Mouse (Mus musculus) embryonic facial prominence, embryonic 10.5 days (tissue): ENCODE data around the gene Gm11172. TPM values are rescaled to one million over a fixed set of nuclear protein-coding genes. Genes with fewer than 3 reads are reported as not detected.

Experiments used
- DNase-seq: peaks from one replicate; pipeline ENCODE4 v3.0.0-alpha.2; 2017; ENCODE audit warnings: low spot score
- H3K27ac ChIP-seq: fragments of 300-500 bp; sonication (generic); replicated peaks from 2 replicates; pipeline ENCODE4 v1.5.1; 2016; ENCODE audit warnings: mild to moderate bottlenecking
- H3K27me3 ChIP-seq: fragments of 300-500 bp; sonication (generic); replicated peaks from 2 replicates; pipeline ENCODE4 v1.6.1; 2016; ENCODE audit warnings: low read depth, mild to moderate bottlenecking; ENCODE audit not compliant: poor library complexity, severe bottlenecking
- H3K36me3 ChIP-seq: fragments of 300-500 bp; sonication (generic); replicated peaks from 2 replicates; pipeline ENCODE4 v1.6.1; 2016; ENCODE audit warnings: mild to moderate bottlenecking, moderate library complexity
- H3K4me1 ChIP-seq: fragments of 300-500 bp; sonication (generic); 2 replicates; pipeline ENCODE4 v1.6.1; 2016
- H3K4me3 ChIP-seq: fragments of 300-500 bp; sonication (generic); 2 replicates; pipeline ENCODE4 v1.5.1; 2016; ENCODE audit warnings: mild to moderate bottlenecking, moderate library complexity
- H3K9me3 ChIP-seq: fragments of 300-500 bp; sonication (generic); 2 replicates; pipeline ENCODE4 v1.6.1; 2016; ENCODE audit warnings: mild to moderate bottlenecking
- WGBS: fragments of 180-500 bp; shearing (Covaris S2); methylation state at CpG from one replicate; pipeline ENCODE4 v1.1.7; 2016; 5-methylcytosine and 5-hydroxymethylcytosine counted together
- polyA plus RNA-seq: library from polyadenylated mRNA; unstranded; fragments of >200 nt; fragmentation: Nextera tagmentation; extraction: Ambion mirVana; gene quantifications from 2 replicates; pipeline ENCODE4 v1.2.1, GENCODE M21; 2016

Gene Gm11172
- polyA plus RNA-seq, 1 experiment from 2014 or later = not detected

GRCm38 (mm10) chr16:10825840-10826239 lies 13.1 kb downstream of the Gm11172 start:
- Histone ChIP-seq H3K27ac (no peak overlapping the region), H3K4me3 (no peak overlapping the region), H3K27me3 (no peaks in the 10 kb centered on the region), H3K36me3 (no peaks in the 10 kb centered on the region), H3K4me1 (peaks cover 15% of the 10 kb centered on the region; the same call in 1 of the 2 replicates), H3K9me3 (no peaks in the 10 kb centered on the region; the same call in 1 of the 2 replicates)
- no peak for DNase-seq
- WGBS = 88% methylated on average over 4 of the region's 4 CpGs

GRCm38 (mm10) chr16:10827269-10827668 lies 14.6 kb downstream of the Gm11172 start:
- no peak overlapping the region for H3K4me3 ChIP-seq
- H3K9me3 ChIP-seq = no peaks in the 10 kb centered on the region; the same call in 1 of the 2 replicates
- peaks cover 10% of the 10 kb centered on the region; the same call in 1 of the 2 replicates for H3K4me1 ChIP-seq
- 90% methylated on average over 9 of the region's 9 CpGs for WGBS
- DNase-seq = no peak
- no peak overlapping the region for H3K27ac ChIP-seq
- H3K36me3 ChIP-seq = no peaks in the 10 kb centered on the region
- no peaks in the 10 kb centered on the region for H3K27me3 ChIP-seq

- H3K27ac ChIP-seq = no peak overlapping the region
- H3K36me3 ChIP-seq = no peaks in the 10 kb centered on the region
- no peak for DNase-seq
- no peak overlapping the region for H3K4me3 ChIP-seq
- H3K9me3 ChIP-seq = no peaks in the 10 kb centered on the region; the same call in 1 of the 2 replicates
- H3K27me3 ChIP-seq = no peaks in the 10 kb centered on the region
- 86% methylated on average over 7 of the region's 7 CpGs for WGBS
- peaks cover 10% of the 10 kb centered on the region; the same call in 1 of the 2 replicates for H3K4me1 ChIP-seq
Measured at GRCm38 (mm10) chr16:10827766-10828460, 15.2 kb downstream of the Gm11172 start.

GRCm38 (mm10) chr16:10828461-10828805 lies 15.7 kb downstream of the Gm11172 start:
- DNase-seq = no peak
- Histone ChIP-seq H3K9me3 (no peaks in the 10 kb centered on the region; the same call in 1 of the 2 replicates), H3K4me3 (no peak overlapping the region), H3K27ac (no peak overlapping the region), H3K4me1 (peaks cover 10% of the 10 kb centered on the region; the same call in 1 of the 2 replicates), H3K36me3 (no peaks in the 10 kb centered on the region), H3K27me3 (no peaks in the 10 kb centered on the region; the same call in 1 of the 2 replicates)
- WGBS = 76% methylated on average over 4 of the region's 4 CpGs

- Histone ChIP-seq H3K27me3 (peaks cover 6% of the 10 kb centered on the region), H3K36me3 (peaks cover 5% of the 10 kb centered on the region; the same call in 1 of the 2 replicates), H3K4me3 (peak overlapping the region; percentile 77), H3K27ac (peak overlapping the region; percentile 95; the same call in 1 of the 2 replicates), H3K4me1 (peaks cover 38% of the 10 kb centered on the region), H3K9me3 (no peaks in the 10 kb centered on the region)
- WGBS = 13% methylated on average over 12 of the region's 12 CpGs
- no peak for DNase-seq
Measured at GRCm38 (mm10) chr16:10834542-10834910, 21.8 kb downstream of the Gm11172 start.

- peaks cover 10% of the 10 kb centered on the region for H3K36me3 ChIP-seq
- no peaks in the 10 kb centered on the region for H3K9me3 ChIP-seq
- WGBS = under 1% methylated on average over 69 of the region's 69 CpGs
- H3K4me3 ChIP-seq = peak within 1 kb of the TSS; percentile 77
- peak; percentile 93 for DNase-seq
- peaks cover 6% of the 10 kb centered on the region for H3K27me3 ChIP-seq
- H3K27ac ChIP-seq = peak within 1 kb of the TSS; percentile 95
- peaks cover 43% of the 10 kb centered on the region for H3K4me1 ChIP-seq
Measured at GRCm38 (mm10) chr16:10834911-10835587, 22.3 kb downstream of the Gm11172 start, which contains the start of gene Rmi2. Gene Rmi2, plus strand, starts transcription at chr16:10835059.

GRCm38 (mm10) chr16:10836388-10836787 lies 23.7 kb downstream of the Gm11172 start:
- no peak overlapping the region for H3K4me3 ChIP-seq

GRCm38 (mm10) chr16:10837250-10837649 lies 24.5 kb downstream of the Gm11172 start:
- Histone ChIP-seq H3K4me1 (peaks cover 43% of the 10 kb centered on the region), H3K9me3 (no peaks in the 10 kb centered on the region), H3K4me3 (no peak overlapping the region), H3K27me3 (peaks cover 6% of the 10 kb centered on the region), H3K36me3 (peaks cover 25% of the 10 kb centered on the region), H3K27ac (no peak overlapping the region)
- WGBS = 91% methylated on average over 3 of the region's 3 CpGs
- no peak for DNase-seq

More at GRCm38 (mm10) chr16:10836388-10836787, 23.7 kb downstream of the Gm11172 start:
- Histone ChIP-seq H3K9me3 (no peaks in the 10 kb centered on the region), H3K36me3 (peaks cover 24% of the 10 kb centered on the region), H3K27ac (no peak overlapping the region), H3K27me3 (peaks cover 6% of the 10 kb centered on the region), H3K4me1 (peaks cover 43% of the 10 kb centered on the region)
- WGBS = 93% methylated on average over 3 of the region's 3 CpGs
- no peak for DNase-seq

- no peak for DNase-seq
- Histone ChIP-seq H3K36me3 (peaks cover 25% of the 10 kb centered on the region), H3K27ac (no peak overlapping the region; the same call in 1 of the 2 replicates), H3K4me3 (no peak overlapping the region), H3K4me1 (peaks cover 43% of the 10 kb centered on the region), H3K9me3 (no peaks in the 10 kb centered on the region), H3K27me3 (peaks cover 6% of the 10 kb centered on the region)
- 77% methylated on average over 1 of the region's 1 CpGs for WGBS
Measured at GRCm38 (mm10) chr16:10837903-10838302, 25.2 kb downstream of the Gm11172 start.

GRCm38 (mm10) chr16:10838487-10839245 lies 26.0 kb downstream of the Gm11172 start:
- 0 out of 2 replicates have a peak overlapping the region, but pooled peaks have one; percentile 5 for H3K4me3 ChIP-seq
- DNase-seq = peak; percentile 32
- WGBS = 43% methylated on average over 10 of the region's 10 CpGs
- H3K9me3 ChIP-seq = no peaks in the 10 kb centered on the region
- H3K36me3 ChIP-seq = peaks cover 25% of the 10 kb centered on the region
- H3K4me1 ChIP-seq = peaks cover 49% of the 10 kb centered on the region
- peaks cover 4% of the 10 kb centered on the region; the same call in 1 of the 2 replicates for H3K27me3 ChIP-seq
- no peak overlapping the region for H3K27ac ChIP-seq

GRCm38 (mm10) chr16:10840018-10840417 lies 27.3 kb downstream of the Gm11172 start:
- Histone ChIP-seq H3K4me1 (peaks cover 57% of the 10 kb centered on the region), H3K27ac (no peak overlapping the region), H3K36me3 (peaks cover 25% of the 10 kb centered on the region), H3K4me3 (no peak overlapping the region), H3K9me3 (no peaks in the 10 kb centered on the region), H3K27me3 (no peaks in the 10 kb centered on the region)
- 83% methylated on average over 14 of the region's 14 CpGs for WGBS
- no peak for DNase-seq

GRCm38 (mm10) chr16:10842282-10842855 lies 29.7 kb downstream of the Gm11172 start:
- Histone ChIP-seq H3K4me1 (peaks cover 38% of the 10 kb centered on the region), H3K36me3 (peaks cover 25% of the 10 kb centered on the region), H3K9me3 (no peaks in the 10 kb centered on the region), H3K27ac (no peak overlapping the region), H3K27me3 (no peaks in the 10 kb centered on the region), H3K4me3 (no peak overlapping the region)
- WGBS = 74% methylated on average over 4 of the region's 4 CpGs
- DNase-seq = no peak
